10 mouse cellular contexts compared by ENCODE assay signal in genomic region chr7:66135644-66136043, GRCm38 (mm10). TPM values are rescaled to one million over a fixed set of nuclear protein-coding genes. Genes with fewer than 3 reads are reported as not detected.
DNase-seq lines count a peak whose midpoint lies in the region; ATAC-seq lines count a peak whose summit lies in the region.
"Had no signal": no experiment of that assay in that cellular context is flagged by ENCODE, and none has a peak within 500 bp of the region (broad histone marks: within the 10 kb centered on the region; RNA-seq: fewer than 3 reads in every experiment).

No protein-coding gene starts in this region.

- DNase-seq in heart, adult 11 months, result peak; percentile 94
- no peak for DNase-seq in heart, postnatal 10 days
- DNase-seq in midbrain, embryonic 14.5 days, result no peak
- no peak for DNase-seq in midbrain, embryonic 10.5 days (ENCODE audit: low spot score)
- no peak for DNase-seq in kidney, adult 11 months
- DNase-seq: thymus, adult 2 months had no signal

- no peaks in the 10 kb centered on the region for H3K9me3 ChIP-seq in midbrain, embryonic 14.5 days (ENCODE audit: control insufficient read depth, low read length)
- no peaks in the 10 kb centered on the region for H3K9me3 ChIP-seq in midbrain, embryonic 10.5 days (replicated peaks)
- H3K9me3 ChIP-seq in limb, embryonic 15.5 days, result no peaks in the 10 kb centered on the region
- no peaks in the 10 kb centered on the region for H3K9me3 ChIP-seq in stomach, embryonic 16.5 days (replicated peaks; ENCODE audit: control insufficient read depth, low read length)

- intact Hi-C loops in heart, postnatal 10 days (cut with DNase I), result no loop called here

- WGBS in midbrain, embryonic 14.5 days, result 86% methylated on average over 3 of the region's 3 CpGs
- 89% methylated on average over 3 of the region's 3 CpGs for WGBS in midbrain, embryonic 10.5 days
- 73% methylated on average over 3 of the region's 3 CpGs for WGBS in limb, embryonic 15.5 days
- 82% methylated on average over 3 of the region's 3 CpGs for WGBS in stomach, embryonic 16.5 days

- 0 out of 2 replicates have a peak overlapping the region, but pooled peaks have one; percentile 3 for H3K27ac ChIP-seq in midbrain, embryonic 14.5 days (replicated peaks; ENCODE audit: low read depth, low read length)
- H3K27ac ChIP-seq in midbrain, embryonic 10.5 days (replicated peaks), result no peak overlapping the region
- peak overlapping the region; percentile 17; the same call in 1 of the 2 replicates for H3K27ac ChIP-seq in limb, embryonic 15.5 days
- H3K27ac ChIP-seq in stomach, embryonic 16.5 days (ENCODE audit: low read length), result peak overlapping the region; percentile 31
- H3K27ac ChIP-seq: left cerebral cortex, adult 2 months had no signal

- no peak overlapping the region for H3K4me3 ChIP-seq in midbrain, embryonic 14.5 days (replicated peaks; ENCODE audit: low read depth, low read length)
- no peak overlapping the region for H3K4me3 ChIP-seq in midbrain, embryonic 10.5 days
- no peak overlapping the region for H3K4me3 ChIP-seq in limb, embryonic 15.5 days
- H3K4me3 ChIP-seq in stomach, embryonic 16.5 days (replicated peaks; ENCODE audit: low read length), result no peak overlapping the region
- H3K4me3 ChIP-seq: left cerebral cortex, adult 2 months had no signal

- no peak for ATAC-seq in midbrain, embryonic 14.5 days (ENCODE audit: low FRiP score, low TSS enrichment)
- no peak for ATAC-seq in limb, embryonic 15.5 days (ENCODE audit: insufficient number of reproducible peaks, low FRiP score, low TSS enrichment, low read depth)
- ATAC-seq in stomach, embryonic 16.5 days (ENCODE audit: insufficient read depth, low FRiP score), result no peak
- ATAC-seq in inflammation-experienced regulatory T-cells, adult 6 months, result no peak

- H3K9ac ChIP-seq in midbrain, embryonic 14.5 days (replicated peaks; ENCODE audit: low read length), result no peak overlapping the region
- H3K9ac ChIP-seq in limb, embryonic 15.5 days, result no peak overlapping the region
- no peak overlapping the region for H3K9ac ChIP-seq in stomach, embryonic 16.5 days (ENCODE audit: low read length)

- H3K4me2 ChIP-seq in midbrain, embryonic 14.5 days (ENCODE audit: low read length), result no peak overlapping the region
- H3K4me2 ChIP-seq in limb, embryonic 15.5 days, result no peak overlapping the region
- H3K4me2 ChIP-seq in stomach, embryonic 16.5 days (ENCODE audit: low read depth, low read length), result no peak overlapping the region

- peaks cover 28% of the 10 kb centered on the region for H3K4me1 ChIP-seq in midbrain, embryonic 14.5 days (ENCODE audit: control insufficient read depth, insufficient read depth, low read length)
- peaks cover 27% of the 10 kb centered on the region for H3K4me1 ChIP-seq in midbrain, embryonic 10.5 days
- H3K4me1 ChIP-seq in limb, embryonic 15.5 days, result peaks cover 39% of the 10 kb centered on the region
- H3K4me1 ChIP-seq in stomach, embryonic 16.5 days (ENCODE audit: control insufficient read depth, insufficient read depth, low read length), result peaks cover 30% of the 10 kb centered on the region

- no peaks in the 10 kb centered on the region for H3K27me3 ChIP-seq in midbrain, embryonic 14.5 days (ENCODE audit: control insufficient read depth, insufficient read depth, low read length)
- no peaks in the 10 kb centered on the region for H3K27me3 ChIP-seq in midbrain, embryonic 10.5 days (ENCODE audit: low read depth, poor library complexity, severe bottlenecking)
- no peaks in the 10 kb centered on the region for H3K27me3 ChIP-seq in limb, embryonic 15.5 days
- no peaks in the 10 kb centered on the region for H3K27me3 ChIP-seq in stomach, embryonic 16.5 days (ENCODE audit: control insufficient read depth, insufficient read depth, low read length)

- H3K36me3 ChIP-seq in midbrain, embryonic 14.5 days (ENCODE audit: control insufficient read depth, insufficient read depth, low read length), result no peaks in the 10 kb centered on the region
- H3K36me3 ChIP-seq in midbrain, embryonic 10.5 days, result peaks cover 28% of the 10 kb centered on the region
- peaks cover 11% of the 10 kb centered on the region for H3K36me3 ChIP-seq in limb, embryonic 15.5 days
- no peaks in the 10 kb centered on the region for H3K36me3 ChIP-seq in stomach, embryonic 16.5 days (ENCODE audit: control insufficient read depth, insufficient read depth, low read length)

RNA-seq across cellular contexts. Expression of gene Chsy1, which starts 26.3 kb away (rescaled TPM):
- total RNA-seq in heart, postnatal 10 days (2021), result 10 to 100 TPM; 37.6 to 37.9 TPM
- polyA plus RNA-seq in midbrain, embryonic 14.5 days (2014; fragmentation: Nextera tagmentation; extraction: Ambion mirVana), result 14.0 and 16.0 TPM in 2 replicates
- 12.0 and 12.2 TPM in 2 replicates for polyA plus RNA-seq in midbrain, embryonic 10.5 days (2016; fragmentation: Nextera tagmentation; extraction: Ambion mirVana)
- polyA plus RNA-seq in limb, embryonic 15.5 days (2015; fragmentation: Nextera tagmentation; extraction: Ambion mirVana), result 16.5 and 19.5 TPM in 2 replicates
- 10.2 and 12.1 TPM in 2 replicates for polyA plus RNA-seq in stomach, embryonic 16.5 days (2015; fragmentation: Nextera tagmentation; extraction: Ambion mirVana)
- polyA plus RNA-seq in inflammation-experienced regulatory T-cells, adult 6 months (2017; shearing (Covaris generic)), result 10 to 100 TPM in 2 of 3 experiments, 1 to 10 TPM in 1; 8.9 to 54.6 (median 10.3) TPM

RNA-seq across cellular contexts. Expression of gene Selenos, which starts 56.2 kb away (rescaled TPM):
- total RNA-seq in heart, postnatal 10 days (2021), result 10 to 100 TPM; 27.0 to 31.2 TPM
- polyA plus RNA-seq in midbrain, embryonic 14.5 days (2014; fragmentation: Nextera tagmentation; extraction: Ambion mirVana), result 78.3 and 79.9 TPM in 2 replicates
- 86.7 and 96.9 TPM in 2 replicates for polyA plus RNA-seq in midbrain, embryonic 10.5 days (2016; fragmentation: Nextera tagmentation; extraction: Ambion mirVana)
- 154 TPM in 2 replicates for polyA plus RNA-seq in limb, embryonic 15.5 days (2015; fragmentation: Nextera tagmentation; extraction: Ambion mirVana)
- 135 and 136 TPM in 2 replicates for polyA plus RNA-seq in stomach, embryonic 16.5 days (2015; fragmentation: Nextera tagmentation; extraction: Ambion mirVana)
- 100 to 1,000 TPM; 180 to 191 (median 182) TPM for polyA plus RNA-seq in inflammation-experienced regulatory T-cells, adult 6 months (2017; shearing (Covaris generic))
